Mouse (Mus musculus) WW6 (cell line): Measurements from ENCODE around the gene Serpini2.
"Not testable (repeated sequence)": the region's sequence is repeated elsewhere in the genome, so short reads cannot be mapped to it uniquely, and the experiment has no call there.

Source experiments
- DNase-seq: peaks from one replicate; pipeline ENCODE4 v3.0.0-alpha.2; 2013; ENCODE audit warnings: low read depth, low spot score

The Serpini2 gene

GRCm38 (mm10) chr3:75269978-75270377 lies at the start of gene Serpini2:
Serpini2 (minus strand) TSS chr3:75270078.
- no peak for DNase-seq

DNA sequence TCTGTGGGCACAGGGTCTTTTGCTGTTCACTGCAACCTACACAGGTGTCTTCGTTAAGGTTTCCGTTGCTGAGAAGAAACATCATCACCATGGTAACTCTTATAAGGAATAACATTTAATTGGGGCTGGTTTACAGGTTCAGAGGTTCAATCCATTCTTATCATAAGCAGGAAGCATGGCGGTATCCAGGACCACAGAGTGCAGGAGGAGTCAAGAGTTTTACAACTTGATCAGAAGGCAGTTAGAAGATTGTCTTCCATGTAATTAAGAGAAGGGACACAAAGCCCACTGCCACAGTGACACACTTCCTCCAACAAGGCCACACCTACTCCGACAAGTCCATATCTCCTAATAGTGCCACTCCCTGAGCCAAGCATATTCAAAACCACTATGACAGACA lies 39.0 kb upstream of the Serpini2 start:
- DNase-seq = no peak

DNA sequence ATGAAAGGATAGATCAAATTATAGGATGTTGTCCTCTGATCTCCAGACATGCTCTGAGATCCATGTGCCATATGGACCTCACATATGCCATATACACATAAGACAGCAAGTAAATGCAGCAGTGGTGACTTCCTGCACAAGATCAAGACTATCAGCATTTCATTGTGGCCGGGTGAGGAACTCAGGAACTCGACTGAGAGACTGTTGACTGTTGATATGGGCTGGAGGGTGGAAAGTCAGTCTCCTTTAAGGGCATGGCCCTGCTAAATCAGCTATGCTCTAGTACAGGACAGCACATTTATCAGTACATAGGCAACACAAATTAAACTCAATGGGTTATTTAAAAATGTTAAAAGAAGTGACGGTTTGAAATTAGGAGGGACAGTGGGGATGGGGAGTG lies 38.4 kb upstream of the Serpini2 start:
- DNase-seq = no peak

- DNase-seq = no peak
These were observed 35.7 kb upstream of the Serpini2 start for GRCm38 (mm10) chr3:75305584-75305983.

GRCm38 (mm10) chr3:75304621-75305020 lies 34.7 kb upstream of the Serpini2 start:
- DNase-seq = no peak

GRCm38 (mm10) chr3:75301072-75301471 lies 31.2 kb upstream of the Serpini2 start:
- DNase-seq = no peak

DNA sequence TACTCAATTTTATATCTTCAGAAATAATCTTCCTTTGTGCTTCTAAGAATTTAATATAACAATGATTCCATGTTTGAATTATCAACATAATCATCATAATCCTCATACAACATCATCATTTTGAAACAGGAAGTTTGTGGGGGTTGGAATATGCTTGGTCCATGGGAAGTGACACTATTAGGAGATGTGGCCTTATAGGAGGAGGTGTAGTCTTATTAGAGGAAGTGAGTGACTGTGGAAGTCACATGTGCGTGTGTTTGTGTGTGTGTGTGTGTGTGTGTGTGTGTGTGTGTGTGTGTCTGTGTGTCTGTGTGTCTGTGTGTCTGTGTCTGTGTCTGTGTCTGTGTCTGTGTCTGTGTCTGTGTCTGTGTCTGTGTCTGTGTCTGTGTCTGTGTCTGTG lies 29.6 kb upstream of the Serpini2 start:
- not testable (repeated sequence) for DNase-seq

- no peak for DNase-seq
These were observed 27.9 kb upstream of the Serpini2 start for GRCm38 (mm10) chr3:75297758-75298111.

- no peak for DNase-seq
These were observed 27.3 kb upstream of the Serpini2 start for GRCm38 (mm10) chr3:75297026-75297757.

GRCm38 (mm10) chr3:75293243-75293642 lies 23.4 kb upstream of the Serpini2 start:
- no peak for DNase-seq

DNA sequence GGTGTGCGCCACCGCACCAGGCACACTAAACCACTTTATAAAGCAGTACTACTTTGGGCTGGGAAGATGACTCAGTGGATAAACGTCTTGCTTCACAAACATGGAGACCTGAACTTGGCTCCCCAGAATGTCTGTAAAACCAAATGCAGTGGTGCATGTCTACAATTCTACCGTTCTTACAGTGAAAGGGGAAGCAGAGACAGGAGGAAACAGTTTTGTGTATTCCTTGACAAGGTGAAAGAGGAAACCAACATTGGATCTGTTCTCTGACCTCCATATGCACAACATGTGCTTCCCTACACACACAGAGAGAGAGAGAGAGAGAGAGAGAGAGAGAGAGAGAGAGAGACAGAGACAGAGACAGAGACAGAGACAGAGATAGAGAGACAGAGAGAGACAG lies 7.6 kb upstream of the Serpini2 start:
- DNase-seq = no peak

- DNase-seq = no peak
These were observed 6.6 kb upstream of the Serpini2 start for GRCm38 (mm10) chr3:75276522-75276921.

DNA sequence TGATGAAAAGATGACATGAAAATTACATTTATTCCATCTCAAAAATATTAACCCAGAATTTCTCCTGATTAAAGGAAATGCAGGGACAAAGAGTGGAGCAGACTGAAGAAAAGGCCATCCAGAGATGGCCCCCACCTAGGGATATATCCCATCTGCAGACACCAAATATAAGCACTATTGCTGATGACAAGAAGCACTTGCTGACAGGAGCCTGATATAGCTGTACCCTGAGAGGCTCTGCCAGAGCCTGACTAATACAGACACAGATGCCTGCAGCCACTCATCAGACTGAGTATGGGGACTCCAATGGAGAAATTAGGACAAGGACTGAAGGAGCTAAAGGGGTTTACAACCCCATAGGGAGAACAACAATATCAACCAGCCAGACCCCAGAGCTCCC lies 5.2 kb upstream of the Serpini2 start:
- no peak for DNase-seq

DNA sequence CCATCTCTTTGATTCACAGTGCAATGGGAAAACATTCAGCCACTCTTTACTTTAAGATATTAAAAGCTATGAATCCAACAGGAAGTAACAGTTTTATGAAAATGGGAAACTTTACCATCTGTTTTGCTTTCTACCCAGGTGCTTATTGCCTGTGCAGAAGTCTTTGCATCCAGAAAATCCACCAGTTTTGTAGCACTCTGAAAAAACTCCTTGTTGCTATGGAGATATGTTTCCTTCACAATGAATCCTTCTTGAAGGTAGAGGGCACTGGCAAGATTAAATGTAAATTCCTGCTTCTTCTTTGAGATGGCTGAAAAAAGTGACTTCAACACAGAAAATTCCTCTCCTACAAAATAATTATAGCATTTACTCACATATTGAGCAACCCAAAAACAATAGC lies 10.5 kb downstream of the Serpini2 start:
- no peak for DNase-seq

- DNase-seq = no peak
These were observed 50.2 kb downstream of the Serpini2 start for GRCm38 (mm10) chr3:75219694-75220093.

DNA sequence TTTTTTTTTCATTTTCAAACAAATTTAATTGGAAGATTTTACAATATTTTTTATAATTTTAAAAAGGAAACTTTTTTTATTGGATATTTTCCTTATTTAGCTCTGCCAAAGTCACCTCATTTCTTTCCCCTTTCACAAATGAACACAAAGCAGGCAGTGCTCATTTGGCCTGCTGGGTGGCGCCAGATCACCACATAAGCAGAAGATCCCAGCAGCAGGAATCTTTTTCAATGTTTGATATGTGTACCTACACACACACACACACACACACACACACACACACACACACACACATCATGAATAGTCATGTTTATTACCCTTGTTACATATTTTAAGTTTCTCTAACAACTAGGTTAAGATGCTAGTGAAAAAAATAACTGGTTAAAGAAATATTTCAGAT lies 50.7 kb downstream of the Serpini2 start:
- no peak for DNase-seq

GRCm38 (mm10) chr3:75202808-75203503 lies 66.9 kb downstream of the Serpini2 start:
- DNase-seq = peak; percentile 7
